Mouse (Mus musculus) stomach, postnatal 0 days (tissue): ENCODE measurements at regions not wholly inside any gene's neighbourhood (a gene's known extent, or its start where the extent isn't known, plus 50 kb on each side); places are given as distances from the start of the nearest gene placed in this dataset.

Experiments used
- CTCF ChIP-seq: IDR thresholded peaks from 2 replicates; pipeline ENCODE4 v1.5.1; 2016; ENCODE audit warnings: antibody characterized with exemption, low read depth, mild to moderate bottlenecking, moderate library complexity
- EP300 ChIP-seq: optimal IDR thresholded peaks from 2 replicates; pipeline ENCODE3; 2016; ENCODE audit warnings: antibody characterized with exemption

DNA sequence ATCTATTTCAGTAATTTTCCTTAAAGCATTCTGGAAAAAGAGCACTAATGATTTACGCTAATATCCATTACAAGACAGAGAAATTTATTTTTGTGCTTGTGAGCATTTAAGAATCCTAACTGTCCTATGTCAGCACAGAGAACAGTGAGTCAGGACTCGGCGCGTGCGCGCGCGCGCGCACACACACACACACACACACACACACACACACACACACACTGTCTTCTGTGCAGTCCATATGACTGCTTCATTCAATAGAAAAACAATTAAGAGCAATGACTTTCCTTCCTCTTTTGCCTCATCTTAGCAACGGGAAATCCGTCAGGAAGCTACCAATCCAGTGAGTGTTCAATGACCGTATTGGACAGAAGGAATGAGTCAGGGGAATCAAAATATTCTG, 53.3 kb upstream of the Rnf32 start:
- TF ChIP-seq CTCF (no peak), EP300 (no peak)
